Mouse (Mus musculus): ENCODE results near the gene Mrtfa.

GRCm38 (mm10) chr15:81120946-81121345, 69.6 kb downstream of the Mrtfa start:
- TF ChIP-seq CTCF (IDR thresholded peaks at IDR 0.05; ENCODE audit: low read depth, low read length) (no peak), POLR2A (IDR thresholded peaks at IDR 0.05; ENCODE audit: insufficient read depth, low read length) (no peak), EP300 (IDR thresholded peaks at IDR 0.05; ENCODE audit: insufficient read depth, low read depth, low read length) (no peak)

Measured in ES-Bruce4 (cell line).